Mouse (Mus musculus) lung, postnatal 0 days (tissue): ENCODE results near the gene Ip6k2. TPM values are rescaled to one million over a fixed set of nuclear protein-coding genes. Genes with fewer than 3 reads are reported as not detected.

ENCODE experiments used
- ATAC-seq: fragments of 200-750 bp; cut with Nextera tagmentation; 2 replicates; pipeline ENCODE4 v1.8.0; 2017; ENCODE audit warnings: moderate library complexity
- DNase-seq: peaks from one replicate; pipeline ENCODE4 v3.0.0-alpha.2; 2016; ENCODE audit warnings: low spot score
- H3K27ac ChIP-seq: fragments of 300-500 bp; sonication (generic); 2 replicates; pipeline ENCODE4 v1.5.1; 2014; ENCODE audit warnings: antibody characterized with exemption, mild to moderate bottlenecking, low read length, mixed read lengths
- H3K27me3 ChIP-seq: fragments of 300-500 bp; sonication (generic); replicated peaks from 2 replicates; pipeline ENCODE4 v1.6.1; 2014; ENCODE audit warnings: low read length, mixed read lengths; ENCODE audit not compliant: insufficient read depth
- H3K36me3 ChIP-seq: fragments of 300-500 bp; sonication (generic); 2 replicates; pipeline ENCODE4 v1.6.1; 2014; ENCODE audit warnings: low read length, mixed read lengths; ENCODE audit not compliant: insufficient read depth
- H3K4me1 ChIP-seq: fragments of 300-500 bp; sonication (generic); 2 replicates; pipeline ENCODE4 v1.6.1; 2014; ENCODE audit warnings: antibody characterized with exemption, low read depth, low read length, mixed read lengths; ENCODE audit not compliant: insufficient read depth
- H3K4me2 ChIP-seq: fragments of 300-500 bp; sonication (generic); replicated peaks from 2 replicates; pipeline ENCODE4 v1.6.1; 2014; ENCODE audit warnings: low read depth, mild to moderate bottlenecking, low read length, moderate library complexity, mixed read lengths
- H3K4me3 ChIP-seq: fragments of 300-500 bp; sonication (generic); 2 replicates; pipeline ENCODE4 v1.5.1; 2014; ENCODE audit warnings: low read depth, low read length
- H3K9ac ChIP-seq: fragments of 300-500 bp; sonication (generic); replicated peaks from 2 replicates; pipeline ENCODE4 v1.6.1; 2014; ENCODE audit warnings: low read depth, mild to moderate bottlenecking
- H3K9me3 ChIP-seq: fragments of 300-500 bp; sonication (generic); 2 replicates; pipeline ENCODE4 v1.6.1; 2016; ENCODE audit warnings: low read length, mixed read lengths
- CTCF ChIP-seq: IDR thresholded peaks from 2 replicates; pipeline ENCODE4 v1.5.1; 2016; ENCODE audit warnings: antibody characterized with exemption, mild to moderate bottlenecking
- EP300 ChIP-seq: IDR thresholded peaks from 2 replicates; pipeline ENCODE4 v1.6.1; 2016; ENCODE audit warnings: antibody characterized with exemption, mild to moderate bottlenecking, control low read depth
- WGBS: fragments of 180-500 bp; shearing (Covaris S2); extraction: QIAGEN DNeasy Blood & Tissue Kit; methylation state at CpG from one replicate; pipeline ENCODE4 v1.1.7; 2014; 5-methylcytosine and 5-hydroxymethylcytosine counted together
- polyA plus RNA-seq: library from polyadenylated mRNA; unstranded; fragments of >200 nt; fragmentation: Nextera tagmentation; extraction: Ambion mirVana; gene quantifications from 2 replicates; pipeline ENCODE4 v1.2.1, GENCODE M21; 2015

Gene Ip6k2
- polyA plus RNA-seq, 1 experiment from 2014 or later: 48.1 TPM

DNA sequence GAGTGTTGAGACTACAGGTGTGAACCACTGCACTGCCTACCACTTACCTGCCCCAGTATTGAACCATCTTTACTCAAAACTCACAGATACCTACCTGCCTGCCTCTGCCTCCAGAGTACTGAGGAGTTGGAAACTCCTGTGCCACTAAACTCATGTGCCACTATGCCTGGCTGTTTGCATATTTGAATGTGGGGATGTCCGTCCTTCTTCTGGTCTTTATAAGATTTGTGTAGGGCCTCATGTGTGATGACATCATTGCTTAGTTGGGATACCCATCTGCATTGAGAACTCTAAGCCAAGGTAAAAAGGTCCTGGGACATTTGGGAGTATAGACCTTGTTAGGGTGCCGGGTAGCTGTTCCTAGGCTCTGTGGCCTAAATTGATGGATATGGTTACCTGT lies 3.5 kb downstream of the Ip6k2 start:
- Histone ChIP-seq H3K4me2 (no peak overlapping the region), H3K9me3 (no peaks in the 10 kb centered on the region), H3K27ac (no peak overlapping the region), H3K4me1 (peaks cover 15% of the 10 kb centered on the region; the same call in 1 of the 2 replicates), H3K9ac (no peak overlapping the region), H3K27me3 (no peaks in the 10 kb centered on the region), H3K36me3 (no peaks in the 10 kb centered on the region), H3K4me3 (no peak overlapping the region)
- no peak for TF ChIP-seq EP300
- no peak for TF ChIP-seq CTCF
- no peak for DNase-seq
- 87% methylated on average over 2 of the region's 2 CpGs for WGBS
- no peak for ATAC-seq

DNA sequence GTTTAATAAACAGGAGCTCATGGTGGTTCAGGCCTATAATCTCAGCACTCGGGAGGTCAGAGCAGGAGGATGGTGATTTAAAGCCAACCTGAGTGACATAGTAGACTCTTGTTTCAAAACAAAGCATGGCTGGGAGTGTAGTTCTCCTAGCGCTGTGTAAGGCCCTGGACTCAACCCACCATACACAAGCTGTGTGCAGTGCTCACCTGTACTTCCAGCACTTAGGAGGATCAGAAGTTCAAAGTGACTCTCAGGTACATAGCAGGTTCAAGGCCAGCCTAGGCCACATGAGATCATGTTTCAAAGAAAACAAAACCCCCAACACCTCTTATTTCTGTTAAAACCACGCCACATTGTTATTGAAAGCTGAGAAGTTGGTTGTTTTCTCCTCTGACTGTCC lies 5.1 kb downstream of the Ip6k2 start:
- H3K36me3 ChIP-seq: no peaks in the 10 kb centered on the region
- no peak for TF ChIP-seq CTCF
- no peak for TF ChIP-seq EP300
- no peak overlapping the region for H3K4me2 ChIP-seq
- WGBS: 60% methylated on average over 3 of the region's 3 CpGs
- H3K9ac ChIP-seq: no peak overlapping the region
- H3K27me3 ChIP-seq: no peaks in the 10 kb centered on the region
- DNase-seq (no peak), ATAC-seq (no peak)
- no peak overlapping the region for H3K27ac ChIP-seq
- no peak overlapping the region for H3K4me3 ChIP-seq
- H3K4me1 ChIP-seq: peaks cover 11% of the 10 kb centered on the region; the same call in 1 of the 2 replicates
- no peaks in the 10 kb centered on the region for H3K9me3 ChIP-seq

DNA sequence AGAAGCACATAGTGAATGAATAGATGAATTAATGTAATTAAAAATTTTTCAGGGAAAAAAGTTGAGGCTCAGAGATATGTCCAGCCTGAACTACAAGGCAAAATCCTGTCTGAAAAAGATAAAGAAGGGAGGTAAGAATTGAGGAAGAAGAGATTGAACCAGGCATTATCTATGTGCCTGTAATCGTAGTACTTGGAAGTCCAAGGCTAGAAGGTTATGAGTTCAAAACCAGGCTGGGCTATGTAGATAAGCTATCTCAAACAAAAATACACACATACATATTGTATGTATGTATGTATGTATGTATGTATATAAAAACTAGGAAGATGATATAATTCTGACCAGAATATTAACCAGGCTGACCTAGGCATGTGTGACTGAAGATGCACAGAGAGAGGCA lies 8.7 kb downstream of the Ip6k2 start:
- Histone ChIP-seq H3K4me2 (no peak overlapping the region), H3K27ac (no peak overlapping the region), H3K9ac (no peak overlapping the region), H3K36me3 (0 out of 2 replicates have a peak, but pooled peaks cover under 1% of the 10 kb centered on the region), H3K4me1 (peaks cover 19% of the 10 kb centered on the region; the same call in 1 of the 2 replicates), H3K27me3 (no peaks in the 10 kb centered on the region), H3K4me3 (no peak overlapping the region), H3K9me3 (no peaks in the 10 kb centered on the region)
- DNase-seq: no peak
- 68% methylated on average over 1 of the region's 1 CpGs for WGBS
- no peak for TF ChIP-seq CTCF
- ATAC-seq: no peak

DNA sequence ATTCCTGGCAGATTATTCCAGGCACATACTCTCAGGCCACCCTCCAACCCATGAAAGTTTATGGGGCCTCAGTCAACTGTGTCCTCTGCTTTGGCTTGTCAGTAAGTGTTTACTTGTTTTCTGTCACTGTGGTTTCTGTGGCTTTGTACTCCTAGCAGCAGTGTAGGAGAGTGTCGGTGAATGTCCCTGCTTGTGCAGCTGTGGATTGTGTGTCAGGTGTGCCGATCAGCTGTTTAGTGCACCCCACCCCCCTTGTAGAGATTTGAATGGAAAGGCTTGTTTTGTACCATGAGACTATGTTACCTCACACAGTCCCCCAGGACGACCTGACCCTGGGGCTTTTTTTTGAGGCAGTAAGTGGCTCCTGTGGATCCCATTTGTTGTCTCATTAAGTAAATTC lies 9.1 kb downstream of the Ip6k2 start:
- Histone ChIP-seq H3K4me3 (no peak overlapping the region), H3K27me3 (no peaks in the 10 kb centered on the region), H3K36me3 (0 out of 2 replicates have a peak, but pooled peaks cover 4% of the 10 kb centered on the region), H3K9me3 (no peaks in the 10 kb centered on the region), H3K27ac (0 out of 2 replicates have a peak overlapping the region, but pooled peaks have one; percentile 1), H3K4me2 (no peak overlapping the region), H3K9ac (no peak overlapping the region), H3K4me1 (peaks cover 19% of the 10 kb centered on the region; the same call in 1 of the 2 replicates)
- ATAC-seq: no peak
- DNase-seq: no peak
- WGBS: 35% methylated on average over 3 of the region's 3 CpGs
- TF ChIP-seq CTCF (no peak), EP300 (no peak)

DNA sequence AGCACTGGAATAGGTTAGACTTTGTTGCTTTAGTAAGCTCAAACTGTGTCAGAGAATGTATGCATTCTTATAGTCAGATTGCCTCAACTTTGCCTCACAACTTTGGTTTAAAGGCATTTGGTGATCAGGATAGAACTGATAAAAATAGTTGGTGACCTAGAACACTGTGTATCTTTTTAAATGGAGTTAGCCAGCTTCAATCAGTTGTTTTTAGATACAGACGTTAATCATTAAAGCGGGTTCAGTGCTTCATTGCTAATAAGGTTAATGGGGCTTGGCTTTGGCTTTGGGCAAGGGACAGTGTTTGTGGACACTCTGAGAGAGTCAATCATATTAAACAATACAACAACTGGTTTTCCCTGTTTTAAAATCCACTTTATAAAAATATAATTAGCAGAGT lies 11.7 kb downstream of the Ip6k2 start:
- Histone ChIP-seq H3K36me3 (peaks cover 17% of the 10 kb centered on the region), H3K9ac (no peak overlapping the region), H3K27me3 (no peaks in the 10 kb centered on the region), H3K4me1 (peaks cover 14% of the 10 kb centered on the region; the same call in 1 of the 2 replicates), H3K4me3 (no peak overlapping the region), H3K9me3 (no peaks in the 10 kb centered on the region), H3K4me2 (peak overlapping the region; percentile 54; the same call in 1 of the 2 replicates), H3K27ac (peak overlapping the region; percentile 64)
- WGBS: 59% methylated on average over 2 of the region's 2 CpGs
- no peak for ATAC-seq
- TF ChIP-seq CTCF (no peak), EP300 (no peak)
- no peak for DNase-seq

DNA sequence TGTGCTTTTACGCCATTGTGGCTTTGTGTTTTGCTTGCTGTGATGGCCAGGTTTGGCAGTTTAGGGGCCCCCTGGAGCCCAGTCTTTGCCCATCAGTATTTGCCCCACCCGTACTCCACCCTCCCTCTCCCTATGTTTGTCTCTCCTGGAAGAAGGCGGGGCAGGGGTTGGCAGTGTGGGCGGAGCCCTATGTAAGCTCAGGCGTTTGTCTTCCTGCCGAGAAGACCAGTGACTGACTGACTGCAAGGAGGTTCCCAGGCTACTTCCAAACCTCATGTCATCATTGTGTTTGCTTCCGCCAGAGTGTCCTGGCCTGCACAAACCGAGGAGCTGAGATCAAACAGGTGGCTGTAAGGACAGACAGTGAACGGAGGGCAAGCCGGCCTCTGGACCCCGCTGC lies 12.2 kb downstream of the Ip6k2 start:
- DNase-seq: peak; percentile 86
- Histone ChIP-seq H3K4me3 (peak overlapping the region; percentile 28), H3K9me3 (no peaks in the 10 kb centered on the region), H3K4me1 (peaks cover 14% of the 10 kb centered on the region; the same call in 1 of the 2 replicates), H3K9ac (peak overlapping the region; percentile 32; the same call in 1 of the 2 replicates), H3K36me3 (peaks cover 18% of the 10 kb centered on the region), H3K4me2 (peak overlapping the region; percentile 54), H3K27me3 (no peaks in the 10 kb centered on the region), H3K27ac (peak overlapping the region; percentile 83)
- 35% methylated on average over 11 of the region's 11 CpGs for WGBS
- TF ChIP-seq CTCF (no peak), EP300 (no peak)
- ATAC-seq: peak; percentile 86
